Mouse (Mus musculus): ENCODE measurements at regions not wholly inside any gene's neighbourhood (a gene's known extent, or its start where the extent isn't known, plus 50 kb on each side); places are given as distances from the start of the nearest gene placed in this dataset.
A peak's percentile ranks its signal among the peaks of the same experiment; 100 is the strongest.
"Not testable (repeated sequence)": the region's sequence is repeated elsewhere in the genome, so short reads cannot be mapped to it uniquely, and the experiment has no call there.

- no peak for DNase-seq (ENCODE audit: low spot score in 2 of 2)
Observed at GRCm38 (mm10) chr1:161728546-161729206, 59.6 kb downstream of the Fasl start.

GRCm38 (mm10) chr1:161727357-161727756, 60.9 kb downstream of the Fasl start:
- not testable (repeated sequence) for DNase-seq (ENCODE audit: low spot score in 2 of 2)

DNA sequence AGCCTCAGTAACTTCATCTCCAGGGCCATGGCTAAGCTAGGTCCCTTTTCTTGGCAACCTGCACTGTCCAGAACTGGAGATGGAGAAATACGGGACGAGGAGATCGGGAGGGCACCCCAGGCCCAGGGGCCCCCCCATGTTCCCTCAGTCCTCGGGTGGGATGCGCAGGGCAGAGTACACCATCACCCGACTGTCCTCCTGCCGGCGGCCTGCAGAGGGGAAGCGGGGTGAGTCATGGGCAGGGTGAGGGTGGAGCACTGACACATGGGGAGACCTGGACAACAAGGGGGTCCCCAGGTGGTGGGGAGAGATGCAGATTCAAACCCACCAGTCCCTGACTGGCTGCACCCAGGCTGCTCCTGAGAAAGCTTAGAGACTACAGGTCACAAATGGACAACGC, 62.2 kb downstream of the Fasl start:
- DNase-seq (ENCODE audit: low spot score in 2 of 2), result not testable (repeated sequence)

- no peak for DNase-seq (ENCODE audit: low spot score in 2 of 2)
Observed at GRCm38 (mm10) chr1:161719876-161720275, 68.4 kb downstream of the Fasl start.

- no peak for DNase-seq (ENCODE audit: low spot score in 2 of 2)
Observed at GRCm38 (mm10) chr1:161718254-161718653, 70.0 kb downstream of the Fasl start.

DNA sequence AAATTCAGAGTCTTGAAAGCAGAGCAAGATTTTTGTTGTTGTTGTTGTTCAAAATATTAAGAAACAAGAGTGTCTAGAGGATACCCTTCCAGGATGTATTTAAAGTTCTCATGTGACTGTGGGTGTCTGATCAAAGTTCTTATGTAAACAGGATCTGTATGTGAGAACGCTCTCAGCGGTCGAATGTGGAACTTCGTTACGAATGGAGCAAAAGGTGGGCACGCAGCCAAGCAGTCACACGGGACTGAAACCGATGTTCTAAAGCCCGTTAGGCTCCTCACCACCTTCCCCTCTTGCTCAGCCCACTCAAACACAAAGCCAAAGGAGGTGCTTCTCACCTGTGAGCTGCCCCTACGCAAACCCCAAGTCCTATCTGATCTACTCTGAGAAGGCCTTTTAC, 75.4 kb downstream of the Fasl start:
- DNase-seq (ENCODE audit: low spot score in 2 of 2), result peak; percentile 27 to 48

GRCm38 (mm10) chr1:161712283-161712682, 76.0 kb downstream of the Fasl start:
- no peak for DNase-seq (ENCODE audit: low spot score in 2 of 2)

- no peak for DNase-seq (ENCODE audit: low spot score in 2 of 2)
Observed at GRCm38 (mm10) chr1:161707049-161707448, 81.2 kb downstream of the Fasl start.

- no peak for DNase-seq (ENCODE audit: low spot score in 2 of 2)
Observed at GRCm38 (mm10) chr1:161704961-161705360, 83.3 kb downstream of the Fasl start.

DNA sequence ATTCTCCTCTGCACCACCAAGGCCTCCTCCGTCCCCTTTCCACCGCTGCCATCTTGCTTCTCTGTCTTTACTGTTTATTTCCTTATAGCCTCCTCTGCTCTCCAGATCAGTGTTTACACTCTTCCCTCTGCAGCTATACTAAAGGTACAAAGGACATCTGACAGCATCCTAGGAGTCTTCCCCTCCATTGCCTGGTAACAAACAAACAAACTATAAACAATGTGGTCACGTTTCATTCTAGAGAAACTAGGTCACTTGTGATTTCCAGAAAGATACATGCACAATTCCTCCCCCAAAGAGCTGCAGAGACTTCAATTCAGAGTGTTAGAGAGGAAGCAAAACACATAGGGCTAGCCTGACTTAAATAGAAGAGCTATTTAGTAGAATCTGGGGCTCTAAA, 83.8 kb downstream of the Fasl start:
- DNase-seq (ENCODE audit: low spot score in 2 of 2), result no peak

GRCm38 (mm10) chr1:161695886-161696285, 92.4 kb downstream of the Fasl start:
- DNase-seq (ENCODE audit: low spot score in 2 of 2), result no peak

GRCm38 (mm10) chr1:161693768-161694160, 94.5 kb downstream of the Fasl start:
- no peak for DNase-seq (ENCODE audit: low spot score in 2 of 2)

GRCm38 (mm10) chr1:161692836-161693767, 95.2 kb downstream of the Fasl start:
- DNase-seq (ENCODE audit: low spot score in 2 of 2), result no peak

DNA sequence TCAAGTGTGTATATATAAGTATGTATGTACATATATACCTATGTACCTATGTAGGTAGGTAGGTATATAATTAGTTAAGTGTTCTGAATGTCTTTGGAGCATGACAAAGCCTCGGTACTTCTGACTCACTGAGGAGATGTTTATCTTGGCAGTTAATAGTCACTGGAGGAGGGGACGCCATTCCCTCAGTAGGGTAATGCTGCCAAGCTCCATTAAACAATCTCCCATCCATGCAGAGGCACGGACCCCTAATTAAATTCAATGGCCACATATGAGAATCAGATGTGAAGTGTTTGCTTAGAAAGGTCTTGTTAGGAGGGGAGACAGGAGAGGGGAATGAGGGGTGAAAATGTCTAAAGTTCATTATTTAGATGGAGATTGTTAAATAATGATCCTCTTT, 99.3 kb downstream of the Fasl start:
- no peak for DNase-seq (ENCODE audit: low spot score in 2 of 2)

DNA sequence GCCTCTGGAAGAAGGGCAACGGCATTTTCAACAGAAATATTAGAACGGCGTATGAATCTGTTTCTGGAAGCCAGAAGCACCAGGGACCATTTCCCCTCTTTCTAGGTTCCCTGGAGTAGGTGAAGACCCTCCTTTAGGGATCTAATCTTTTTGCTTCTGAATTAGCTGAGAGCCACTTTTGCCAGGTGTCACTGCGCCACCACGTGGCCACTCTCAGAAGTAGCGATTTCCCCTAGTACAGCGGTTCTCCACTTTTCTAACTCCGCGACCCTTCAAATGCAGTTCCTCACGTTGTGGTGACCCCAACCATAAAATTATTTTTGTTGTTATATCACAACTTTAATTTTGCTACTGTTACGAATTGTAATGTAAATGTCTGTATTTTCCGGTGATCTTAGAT, 100.7 kb downstream of the Fasl start:
- DNase-seq (ENCODE audit: low spot score in 2 of 2), result peak in 1 of 2 experiments; percentile 15

DNA sequence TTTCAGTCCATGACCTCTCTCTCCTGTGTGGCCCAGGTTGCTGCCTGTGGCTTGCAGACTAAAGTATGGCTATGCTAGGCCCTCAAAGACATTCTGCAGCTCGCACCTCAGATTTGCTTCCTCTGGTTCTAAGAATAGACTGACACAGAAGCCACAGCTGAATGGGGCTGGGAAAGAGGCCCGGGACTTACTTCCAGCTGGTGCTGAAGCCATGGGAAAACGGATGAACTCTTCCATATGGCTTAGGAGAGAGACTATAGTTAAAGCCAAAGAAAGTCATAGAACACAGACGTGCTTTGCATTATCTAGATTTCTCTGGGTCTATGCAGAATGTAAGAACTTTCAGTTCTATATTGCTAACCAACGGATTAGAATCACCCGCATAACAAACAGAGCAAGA, 107.7 kb downstream of the Fasl start:
- DNase-seq (ENCODE audit: low spot score in 2 of 2), result no peak

DNA sequence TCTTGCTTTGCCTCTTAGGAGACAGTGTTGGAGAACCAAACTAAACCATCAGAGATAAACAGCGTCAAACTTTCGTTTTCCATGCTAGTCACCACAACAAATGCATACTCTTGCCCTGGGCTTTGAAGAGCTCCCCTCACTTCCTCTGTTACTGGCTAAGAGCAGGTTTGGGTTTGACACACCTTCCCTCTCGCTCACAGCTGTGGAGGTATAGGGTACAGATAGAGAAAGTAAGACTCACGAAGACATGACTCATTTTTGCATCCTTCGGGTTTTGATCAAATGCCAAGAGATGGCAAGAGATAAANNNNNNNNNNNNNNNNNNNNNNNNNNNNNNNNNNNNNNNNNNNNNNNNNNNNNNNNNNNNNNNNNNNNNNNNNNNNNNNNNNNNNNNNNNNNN, 117.4 kb downstream of the Fasl start:
- no peak for DNase-seq (ENCODE audit: low spot score in 2 of 2)

DNA sequence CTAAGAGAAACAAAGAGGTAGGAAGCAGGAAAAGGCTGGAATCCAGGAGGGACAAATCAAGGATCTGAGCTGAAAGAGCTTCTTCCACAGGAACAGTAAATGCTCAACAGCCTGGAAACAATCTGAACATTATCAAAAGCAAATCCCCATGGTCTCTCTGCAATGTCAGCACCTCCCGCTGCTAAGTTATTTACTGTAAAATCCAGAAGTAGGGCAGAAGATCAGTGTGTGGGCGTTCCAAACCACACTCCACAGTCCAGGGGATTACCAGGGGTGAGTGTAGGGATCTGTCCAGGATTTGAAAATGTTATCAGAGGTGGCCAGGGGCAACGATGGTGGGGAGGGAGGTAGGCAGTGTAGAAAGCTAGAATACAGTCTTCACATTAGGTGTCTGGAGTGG, 124.0 kb downstream of the Fasl start:
- DNase-seq (ENCODE audit: low spot score in 2 of 2), result no peak

GRCm38 (mm10) chr1:161663351-161663750, 124.9 kb downstream of the Fasl start:
- no peak for DNase-seq (ENCODE audit: low spot score in 2 of 2)

- DNase-seq (ENCODE audit: low spot score in 2 of 2), result no peak
Observed at GRCm38 (mm10) chr1:161662241-161662640, 126.1 kb downstream of the Fasl start.

DNA sequence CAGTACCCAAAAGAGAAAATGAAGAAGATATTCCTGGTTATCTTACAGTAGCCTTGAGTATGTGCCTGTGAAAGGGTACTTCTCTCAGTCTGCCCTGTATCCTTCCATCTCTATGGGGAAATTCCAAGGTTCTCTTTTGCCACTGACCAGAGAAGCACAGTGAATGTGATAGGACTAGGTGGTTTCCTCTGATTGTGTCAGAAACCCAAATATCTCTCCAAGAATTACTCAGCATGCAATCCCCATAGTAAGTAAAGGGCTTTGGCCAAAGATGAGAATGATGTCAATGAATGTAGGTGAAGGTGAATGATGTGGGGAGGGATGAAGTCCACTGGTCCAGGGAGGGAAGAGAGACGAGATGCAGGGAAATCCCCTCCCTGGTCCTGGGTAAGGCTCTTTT, 130.8 kb downstream of the Fasl start:
- DNase-seq (ENCODE audit: low spot score in 2 of 2), result no peak

GRCm38 (mm10) chr1:161649387-161649786, 138.9 kb downstream of the Fasl start:
- no peak for DNase-seq (ENCODE audit: low spot score in 2 of 2)

DNA sequence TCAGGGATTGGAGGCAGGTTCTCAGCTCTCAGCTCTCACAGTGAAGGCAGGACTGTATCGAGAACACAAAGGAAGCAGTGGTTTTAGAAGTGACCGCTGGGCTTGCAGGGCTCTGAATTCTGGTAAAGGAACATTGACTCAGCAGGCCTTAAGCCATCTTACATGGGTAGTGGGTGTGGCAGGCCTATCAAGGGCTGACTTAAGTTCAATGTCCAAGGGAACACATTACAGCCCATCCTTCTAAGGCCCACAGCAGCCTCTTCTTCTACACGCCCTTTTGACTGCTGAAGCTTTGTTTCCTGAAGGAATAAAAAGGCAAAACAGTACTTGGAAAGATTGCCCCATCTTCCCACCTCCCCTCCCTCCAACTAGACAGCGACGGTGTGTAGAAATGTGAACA, 137.6 kb downstream of the Tnfsf18 start:
- no peak for DNase-seq (ENCODE audit: low spot score in 2 of 2)
